ENCODE assay signal across 21 mouse cellular contexts in genomic region chrX:99498021-99498420, GRCm38 (mm10).
"Had no signal": no experiment of that assay in that cellular context is flagged by ENCODE, and none has a peak within 500 bp of the region (broad histone marks: within the 10 kb centered on the region; RNA-seq: fewer than 3 reads in every experiment).

No protein-coding gene starts in this region.

- ATAC-seq: hindbrain, postnatal 0 days; intestine, embryonic 16.5 days; liver, embryonic 12.5 days had no signal

- H3K4me1 ChIP-seq: hindbrain, embryonic 13.5 days; hindbrain, embryonic 15.5 days; limb, embryonic 13.5 days; liver, embryonic 12.5 days had no signal

- H3K9me3 ChIP-seq: heart, embryonic 13.5 days; heart, embryonic 15.5 days; hindbrain, embryonic 13.5 days; hindbrain, embryonic 15.5 days; limb, embryonic 13.5 days; limb, embryonic 15.5 days; liver, embryonic 12.5 days had no signal

- H3K4me2 ChIP-seq: heart, embryonic 11.5 days; heart, embryonic 13.5 days; heart, embryonic 15.5 days; hindbrain, embryonic 13.5 days; hindbrain, embryonic 15.5 days; limb, embryonic 13.5 days; limb, embryonic 15.5 days; liver, embryonic 12.5 days had no signal

- H3K4me3 ChIP-seq: heart, embryonic 13.5 days; heart, embryonic 15.5 days; hindbrain, embryonic 13.5 days; hindbrain, embryonic 15.5 days; limb, embryonic 13.5 days; limb, embryonic 15.5 days; liver, embryonic 12.5 days had no signal

- H3K27ac ChIP-seq: heart, embryonic 13.5 days; heart, embryonic 15.5 days; hindbrain, embryonic 13.5 days; hindbrain, embryonic 15.5 days; hindbrain, postnatal 0 days; limb, embryonic 13.5 days; limb, embryonic 15.5 days; liver, embryonic 12.5 days had no signal

- H3K36me3 ChIP-seq: heart, embryonic 13.5 days; heart, embryonic 15.5 days; hindbrain, embryonic 13.5 days; hindbrain, embryonic 15.5 days; limb, embryonic 13.5 days; limb, embryonic 15.5 days; liver, embryonic 12.5 days had no signal

- H3K9ac ChIP-seq: heart, embryonic 13.5 days; heart, embryonic 15.5 days; hindbrain, embryonic 13.5 days; hindbrain, embryonic 15.5 days; limb, embryonic 13.5 days; limb, embryonic 15.5 days; liver, embryonic 12.5 days had no signal

- DNase-seq: gastrocnemius, postnatal 14 days; gastrocnemius, postnatal 36 days; heart, postnatal 14 days; heart, postnatal 36 days; kidney, adult 18-20 months; kidney, adult 9 months; kidney, postnatal 10 days; kidney, postnatal 25 days; layer of hippocampus, adult 9-11 months; layer of hippocampus, postnatal 36 days; left cerebral cortex, postnatal 4 days had no signal
